Mouse (Mus musculus) erythroblast, adult 5-6 weeks (primary cell): ENCODE results near the gene Stk10. TPM values are rescaled to one million over a fixed set of nuclear protein-coding genes. Genes with fewer than 3 reads are reported as not detected.
A peak's percentile ranks its signal among the peaks of the same experiment; 100 is the strongest.

Source experiments
- ATAC-seq: replicated peaks from 2 replicates; pipeline ENCODE4 v1.8.0; 2016; ENCODE audit warnings: moderate number of reproducible peaks, mild to moderate bottlenecking, moderate TSS enrichment, inconsistent platforms; ENCODE audit not compliant: poor library complexity, low FRiP score, severe bottlenecking
- total RNA-seq, 2 experiments: library from RNA; stranded (forward) in 1 of 2; stranded (reverse) in 1 of 2; fragments of 150-400 nt in 1 of 2; fragments of 200-764, 138-1000 nt in 1 of 2; gene quantifications; 2 replicates each; pipeline versions ENCODE4 v1.2.3 to v1.2.4; 2015 to 2017; ENCODE audit warnings: low replicate concordance in 2 of 2

Stk10 gene
- total RNA-seq, 2 experiments from 2014 or later, result 18.3 to 19.2 TPM

GRCm38 (mm10) chr11:32621831-32622478, 88.8 kb downstream of the Stk10 start:
- no peak for ATAC-seq

DNA sequence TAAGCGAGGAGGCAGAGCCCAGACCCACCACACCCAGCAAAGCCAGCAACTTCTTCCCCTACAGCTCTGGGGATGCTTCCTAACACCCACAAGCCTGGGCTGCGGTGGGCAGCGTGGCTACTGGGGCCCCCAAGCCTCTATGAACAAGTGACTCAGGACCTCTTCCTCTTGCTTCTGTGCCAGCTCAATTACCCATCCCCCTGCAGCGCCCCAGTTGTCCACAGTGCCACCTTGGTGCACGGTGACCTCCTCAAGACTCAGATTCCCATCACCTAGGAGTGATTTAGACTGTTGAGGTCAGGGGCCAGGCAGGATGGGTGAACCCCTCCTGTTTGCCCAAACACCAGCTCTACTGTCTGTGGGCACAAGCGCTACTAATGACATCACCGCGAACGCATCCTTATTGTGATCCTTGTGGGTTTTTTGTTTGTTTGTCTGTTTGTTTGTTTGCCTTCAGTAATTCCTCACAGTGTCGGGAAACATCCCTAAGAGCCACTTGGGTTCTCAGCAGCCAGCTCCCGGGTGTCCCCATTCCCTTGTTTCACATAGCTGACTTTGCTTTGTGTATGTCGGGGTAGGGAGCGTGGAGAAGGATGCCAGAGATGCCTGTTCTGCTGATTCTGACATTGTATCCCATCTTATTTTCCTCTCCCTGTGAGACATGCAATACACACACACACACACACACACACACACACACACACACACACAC, 89.5 kb downstream of the Stk10 start:
- ATAC-seq, result no peak

DNA sequence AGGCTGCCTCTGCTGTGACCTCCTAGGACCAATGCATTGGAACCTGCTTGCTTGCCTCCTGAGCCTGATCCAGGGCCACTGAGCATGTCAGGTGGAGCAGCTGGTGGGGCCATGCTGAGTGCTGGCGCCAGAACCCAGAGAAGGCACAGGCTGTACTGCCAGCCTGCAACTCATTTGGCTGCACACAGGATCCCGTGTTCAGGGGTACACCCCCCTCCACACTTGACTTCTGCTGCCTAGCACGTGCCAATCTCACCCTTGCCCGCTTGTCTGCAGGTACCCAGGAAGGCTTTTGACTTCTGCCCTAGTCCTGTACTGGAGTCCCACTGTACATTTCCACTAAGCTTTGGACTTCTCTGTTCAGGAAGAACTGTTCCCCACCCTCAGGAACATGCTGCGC, 90.1 kb downstream of the Stk10 start:
- ATAC-seq, result no peak

GRCm38 (mm10) chr11:32623912-32624311, 90.8 kb downstream of the Stk10 start:
- ATAC-seq, result no peak

DNA sequence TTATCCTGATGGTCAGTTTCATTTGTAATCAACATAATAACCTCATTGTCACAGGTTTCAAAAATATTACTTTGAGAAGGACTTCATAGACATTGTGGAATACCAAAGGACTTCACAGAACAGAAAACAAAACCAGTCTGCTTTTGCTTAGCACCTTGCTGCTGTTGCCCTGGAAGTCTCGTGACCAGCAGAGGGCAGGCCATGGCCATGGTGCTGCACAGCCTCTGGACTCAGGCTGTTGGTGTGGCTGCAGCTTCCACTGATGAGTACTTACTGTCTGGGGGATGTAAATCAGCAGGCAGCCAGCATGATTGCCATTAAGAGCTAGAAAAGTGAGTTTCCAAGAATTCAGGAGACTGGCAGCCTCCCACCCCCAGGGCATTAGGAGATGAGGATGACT, 92.6 kb downstream of the Stk10 start:
- ATAC-seq, result no peak

GRCm38 (mm10) chr11:32626079-32626478, 93.0 kb downstream of the Stk10 start:
- no peak for ATAC-seq

DNA sequence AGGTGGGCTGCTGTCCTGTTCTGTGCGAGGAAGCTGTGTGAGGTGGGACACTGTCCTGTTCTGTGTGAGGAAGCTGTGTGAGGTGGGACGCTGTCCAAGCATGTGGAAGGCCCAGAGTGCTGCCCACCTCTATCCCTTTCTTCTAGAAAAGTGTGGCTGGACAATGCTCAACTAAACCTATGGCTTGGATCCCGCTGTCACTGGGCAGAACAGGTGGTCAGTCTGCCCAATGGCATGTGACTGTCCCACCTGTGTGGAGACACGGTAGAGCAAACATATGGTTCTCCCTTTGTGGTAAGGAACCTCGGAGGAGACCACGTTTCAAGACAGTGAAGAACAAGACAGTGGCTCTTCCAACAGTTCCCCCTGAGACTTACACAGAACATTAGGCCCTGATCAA, 94.8 kb downstream of the Stk10 start:
- ATAC-seq, result no peak

DNA sequence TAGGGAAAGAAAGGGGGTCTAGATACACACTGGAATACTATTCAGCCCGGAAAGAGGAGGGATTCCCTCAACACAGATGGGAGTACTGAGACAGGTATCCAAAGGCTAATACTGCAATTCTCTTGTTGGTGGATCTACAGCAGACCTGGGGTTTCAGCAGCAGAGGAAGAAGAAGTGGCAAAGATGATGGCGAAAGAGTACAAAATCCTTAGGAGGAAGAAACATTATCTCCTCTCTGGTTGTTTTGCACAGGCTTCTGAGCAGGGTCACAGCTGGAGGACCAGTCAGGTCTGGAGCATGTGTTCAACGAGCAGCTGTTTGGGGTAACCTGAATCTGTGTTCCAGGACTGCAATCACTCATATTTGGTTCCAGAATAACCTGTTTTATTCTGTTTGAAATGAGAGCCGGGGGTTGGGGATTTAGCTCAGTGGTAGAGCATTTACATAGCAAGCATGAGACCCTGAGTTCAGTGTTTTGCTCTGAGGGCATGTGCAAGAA, 96.7 kb downstream of the Stk10 start:
- no peak for ATAC-seq

DNA sequence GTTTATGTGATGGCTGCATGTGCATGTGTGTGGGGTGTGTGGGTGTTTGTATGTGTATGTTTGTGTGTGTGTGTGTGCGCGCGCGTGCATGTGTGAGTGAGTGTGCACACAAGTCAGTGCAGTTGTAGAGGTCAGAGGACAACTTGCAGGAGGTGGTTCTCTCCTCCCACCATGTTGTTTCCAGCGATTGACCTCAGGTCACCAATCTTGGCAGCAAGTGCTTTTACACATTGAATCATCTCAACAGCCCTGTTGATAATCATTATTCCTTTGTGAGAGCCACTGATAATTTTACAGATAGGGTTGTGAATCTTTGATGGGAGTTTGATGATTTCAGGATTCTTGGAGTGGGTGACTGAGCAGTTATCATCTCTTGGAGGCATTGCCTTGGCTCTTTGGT, 99.6 kb downstream of the Stk10 start:
- no peak for ATAC-seq

DNA sequence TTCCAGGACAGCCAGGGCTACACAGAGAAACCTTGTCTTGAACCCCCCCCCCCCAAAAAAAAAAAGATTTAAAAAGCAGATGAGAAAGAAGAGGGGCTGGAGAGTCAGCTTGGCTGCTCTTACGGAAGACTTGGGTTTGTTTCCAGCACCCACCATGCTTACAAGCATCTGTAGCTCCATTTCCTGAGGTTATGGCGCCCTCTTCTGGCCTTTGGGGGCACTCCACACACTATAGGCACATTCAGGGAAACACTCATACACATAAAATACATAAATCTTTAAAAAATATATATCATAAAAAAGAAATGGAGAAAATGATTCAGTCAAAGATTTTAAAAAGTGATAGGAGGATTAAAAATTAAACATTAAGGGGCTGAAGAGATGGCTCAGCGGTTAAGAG, 100.4 kb downstream of the Stk10 start:
- ATAC-seq, result no peak

GRCm38 (mm10) chr11:32634143-32634542, 101.0 kb downstream of the Stk10 start:
- ATAC-seq, result no peak

GRCm38 (mm10) chr11:32634842-32635241, 101.7 kb downstream of the Stk10 start:
- ATAC-seq, result no peak

DNA sequence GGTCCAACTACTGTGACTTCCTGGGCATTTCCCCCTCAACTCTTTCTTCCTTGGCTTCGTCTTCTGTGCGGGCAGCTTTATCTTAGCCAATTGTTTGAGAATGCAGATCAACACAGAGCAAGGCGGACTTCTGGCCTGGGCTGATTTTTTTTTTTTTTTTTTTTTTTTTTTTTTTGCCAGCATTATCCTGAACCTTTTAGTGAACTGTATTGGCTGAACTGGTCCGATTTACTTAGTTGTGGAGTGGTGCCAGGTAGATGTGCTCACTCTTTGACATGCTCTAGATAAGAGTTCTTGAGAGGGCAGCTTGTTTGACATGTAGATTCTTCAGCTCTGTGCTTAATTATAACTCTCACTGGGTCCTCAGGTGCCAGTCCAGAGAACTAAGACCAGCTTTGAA, 103.2 kb downstream of the Stk10 start:
- ATAC-seq, result no peak

GRCm38 (mm10) chr11:32638521-32639255, 105.6 kb downstream of the Stk10 start:
- no peak for ATAC-seq

GRCm38 (mm10) chr11:32640617-32641016, 107.5 kb downstream of the Stk10 start:
- no peak for ATAC-seq

GRCm38 (mm10) chr11:32642249-32642876, 109.3 kb downstream of the Stk10 start, which contains the start of gene Fbxw11:
Gene Fbxw11 (plus strand): TSS chr11:32642724.
- peak; percentile 94 for ATAC-seq

DNA sequence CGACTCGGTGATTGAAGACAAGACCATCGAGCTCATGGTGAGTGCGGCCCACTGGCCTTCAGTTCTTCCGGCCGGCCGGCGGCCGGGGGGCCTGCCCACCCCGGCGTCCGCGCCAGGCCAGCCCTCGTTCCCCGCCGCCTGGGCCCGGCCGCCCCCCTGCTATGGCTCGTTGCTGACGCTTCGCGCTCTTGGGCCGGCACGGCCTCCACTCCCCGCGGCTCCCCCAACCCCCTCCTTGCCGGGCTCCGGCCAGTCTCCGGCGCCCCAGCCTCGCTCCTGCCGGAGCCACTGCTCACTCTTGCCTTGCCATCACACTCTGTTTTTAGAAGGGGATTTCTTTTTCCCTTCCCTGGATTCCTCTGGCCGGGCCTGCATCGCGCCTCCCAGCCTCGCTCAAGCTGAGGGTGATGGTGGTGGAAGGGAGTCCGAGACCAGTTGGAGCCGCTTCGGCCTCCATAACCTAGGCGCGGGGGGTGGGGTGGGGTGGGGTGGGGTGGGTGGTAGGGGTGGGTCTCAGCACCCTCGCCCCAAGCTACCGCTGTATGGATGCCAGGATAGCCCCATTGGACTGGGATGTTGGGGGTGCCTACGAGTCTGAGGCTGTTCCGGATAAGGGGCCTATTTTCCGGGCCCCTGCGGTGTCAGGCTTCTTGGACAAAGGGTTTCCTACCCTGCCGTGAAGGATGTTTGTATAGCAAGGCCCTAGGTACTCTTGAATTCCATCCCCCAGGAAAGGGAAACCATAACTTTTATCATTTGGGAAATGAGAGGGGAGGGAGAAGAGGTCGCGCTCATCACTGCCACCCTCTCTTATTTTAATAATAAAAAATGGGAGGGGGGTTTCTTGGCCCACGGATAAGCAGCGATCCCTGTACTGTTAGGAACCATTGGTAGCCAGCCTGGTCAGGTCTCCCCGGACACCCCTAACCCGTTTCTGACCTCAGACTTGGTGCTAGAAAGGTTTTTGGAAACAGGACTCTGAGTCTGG, 110.1 kb downstream of the Stk10 start:
- ATAC-seq, result no peak

DNA sequence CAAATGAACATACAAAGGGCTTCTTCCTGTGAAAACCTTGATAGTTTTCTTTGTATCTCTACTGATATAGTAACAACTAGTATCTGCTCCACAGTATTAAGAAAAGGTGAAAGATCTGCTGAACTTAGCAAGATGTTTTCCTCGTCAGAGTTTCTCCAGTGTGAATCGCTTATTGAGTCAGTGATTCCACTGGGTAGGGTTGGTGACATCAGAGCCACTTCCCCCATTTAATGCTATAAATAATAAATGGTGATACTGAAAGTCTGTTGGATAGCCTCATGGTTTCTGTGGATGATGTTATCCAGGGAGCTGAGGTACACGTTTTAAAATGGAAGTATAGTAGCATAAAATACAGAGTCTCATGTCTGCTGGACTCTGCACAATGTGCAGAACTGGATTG, 110.9 kb downstream of the Stk10 start:
- ATAC-seq, result no peak

DNA sequence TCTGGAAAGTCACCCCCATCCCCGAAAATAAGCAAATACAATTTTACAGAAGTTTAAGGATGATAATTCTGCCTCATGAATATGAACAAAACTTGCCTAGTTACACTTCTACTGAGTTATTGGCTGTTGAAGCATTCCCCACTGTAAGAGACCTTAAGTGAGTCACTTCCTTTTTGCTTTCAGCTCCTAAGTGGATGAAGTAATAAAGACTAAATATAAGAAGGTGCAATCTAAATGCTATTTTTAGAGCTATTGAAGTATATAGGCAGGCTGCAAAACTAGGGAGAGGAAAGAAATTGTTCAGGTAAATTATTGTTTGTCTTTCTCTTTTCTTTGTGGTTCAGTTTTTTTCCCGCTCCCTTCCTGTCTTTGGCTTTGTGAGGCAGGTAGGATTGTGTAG, 114.2 kb downstream of the Stk10 start:
- no peak for ATAC-seq
